Mouse (Mus musculus) c-Kit-positive CD71-positive TER-119-negative erythroid progenitor cells, embryonic 14.5 days (primary cell): ENCODE measurements at regions not wholly inside any gene's neighbourhood (a gene's known extent, or its start where the extent isn't known, plus 50 kb on each side); places are given as distances from the start of the nearest gene placed in this dataset.

ENCODE experiments used
- DNase-seq: peaks from one replicate; pipeline ENCODE4 v3.0.0-alpha.2; 2013; ENCODE audit warnings: low read depth

DNA sequence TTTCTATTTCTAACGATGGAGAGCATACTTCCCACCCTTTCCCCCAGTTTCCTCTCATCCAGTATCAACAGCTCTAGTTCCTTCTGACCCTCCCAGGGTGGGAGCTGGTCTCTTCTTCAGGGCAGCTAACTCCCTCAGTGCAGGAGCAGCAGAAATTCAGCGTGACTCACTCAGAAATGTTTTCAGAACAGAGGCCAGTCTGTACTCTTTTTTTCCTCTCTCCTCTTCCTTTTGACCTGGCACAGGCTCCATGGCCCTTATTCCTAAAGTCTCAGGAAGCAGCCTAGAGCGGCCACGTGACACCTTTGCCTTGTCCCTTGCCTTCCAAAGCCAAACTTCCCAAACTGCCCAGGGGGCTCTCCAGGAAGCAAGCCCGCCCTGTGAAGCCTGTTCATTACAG lies 55.4 kb downstream of the Pja1 start:
- no peak for DNase-seq

DNA sequence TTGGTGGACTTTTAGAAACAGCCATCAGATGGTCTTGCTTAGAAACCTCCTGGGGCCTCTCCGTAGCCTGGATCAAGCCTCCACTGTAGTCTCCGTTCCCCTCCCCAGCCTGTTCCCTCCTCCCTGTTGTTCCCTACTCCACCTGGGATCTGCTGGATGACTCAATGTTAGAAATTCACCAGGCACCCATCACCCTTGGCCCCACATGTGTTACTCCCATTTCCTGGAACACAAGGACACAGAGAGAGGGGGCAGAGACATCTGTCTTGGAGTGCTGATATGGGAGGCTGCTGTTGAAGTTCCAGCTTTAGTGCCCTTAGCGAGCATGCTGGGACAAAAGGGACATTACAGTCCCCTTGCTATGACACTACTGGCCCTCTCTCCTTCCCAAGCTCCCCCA lies 60.1 kb downstream of the Pja1 start:
- no peak for DNase-seq

DNA sequence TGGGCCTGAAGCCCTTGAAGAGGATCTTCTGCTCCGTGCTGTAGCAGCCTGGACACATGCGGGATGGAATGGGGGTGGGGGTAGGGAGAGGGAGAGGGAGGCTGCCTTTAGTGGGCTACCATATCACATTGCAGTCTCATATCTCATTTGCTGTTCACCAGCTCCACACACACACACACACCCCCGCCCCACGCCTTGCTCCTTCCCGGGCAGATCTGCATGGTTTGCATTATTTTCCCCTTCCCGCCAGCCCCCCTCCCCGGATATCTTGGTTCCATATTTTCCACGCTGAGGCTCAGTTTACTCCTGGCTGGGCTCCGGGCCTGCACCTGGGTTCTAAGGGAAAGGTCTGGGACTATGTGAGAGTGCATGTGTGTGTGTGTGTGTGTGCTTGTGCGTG lies 61.2 kb downstream of the Pja1 start:
- DNase-seq = no peak

GRCm38 (mm10) chrX:99409331-99409730 lies 61.7 kb downstream of the Pja1 start:
- no peak for DNase-seq

- no peak for DNase-seq
Observed at GRCm38 (mm10) chrX:99408804-99409203, 62.3 kb downstream of the Pja1 start.

DNA sequence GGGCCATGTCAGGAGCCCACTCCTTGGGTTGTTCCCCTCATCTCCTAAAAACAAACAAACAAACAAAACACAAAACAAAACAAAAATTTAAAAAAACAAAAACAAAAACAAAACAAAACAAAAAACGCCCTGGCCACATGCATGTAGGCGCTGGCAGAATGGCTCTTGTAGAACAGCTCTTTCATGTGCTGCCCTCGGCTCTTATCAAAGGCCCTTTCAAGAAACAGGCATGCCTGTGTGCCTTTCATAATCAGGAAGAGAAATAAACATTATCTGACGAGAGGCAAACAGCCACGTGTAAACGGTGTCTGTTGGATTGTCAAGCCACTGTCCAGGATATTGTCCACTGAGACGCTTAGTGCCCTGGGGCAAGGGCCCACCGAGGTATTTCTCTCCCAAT lies 65.2 kb downstream of the Pja1 start:
- no peak for DNase-seq

DNA sequence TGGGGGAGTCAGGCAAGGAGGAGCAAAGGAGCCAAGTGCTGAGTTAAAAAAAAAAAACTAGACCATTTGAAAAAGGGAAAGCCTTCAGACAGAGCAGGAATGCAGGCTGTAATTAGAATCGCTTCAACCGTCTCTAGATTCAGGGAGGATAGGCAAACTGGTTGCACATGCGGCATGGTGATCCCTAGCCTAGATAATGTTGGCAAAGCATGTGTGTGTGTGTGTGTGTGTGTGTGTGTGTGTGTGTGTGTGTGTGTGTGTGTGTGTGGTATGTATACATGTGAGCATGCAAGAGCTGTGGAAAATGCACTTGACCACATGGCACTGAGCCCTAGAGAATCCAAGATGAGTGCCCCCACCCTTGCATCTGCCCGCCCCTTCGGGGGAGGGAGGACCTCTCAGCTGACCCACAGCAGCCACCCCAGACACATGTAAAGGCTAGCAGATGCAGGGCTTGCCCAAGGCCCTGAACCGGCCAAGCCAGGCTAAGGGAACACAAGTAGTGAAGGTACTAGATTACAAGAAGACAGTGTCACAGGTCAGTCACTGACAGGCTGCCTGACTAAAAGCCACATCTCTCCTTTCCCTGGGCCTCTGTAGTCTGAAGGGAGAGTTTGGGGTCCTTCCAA lies 67.4 kb downstream of the Pja1 start:
- no peak for DNase-seq

- DNase-seq = no peak
Observed at GRCm38 (mm10) chrX:99402841-99403520, 68.1 kb downstream of the Pja1 start.

- DNase-seq = no peak
Observed at GRCm38 (mm10) chrX:99397344-99397743, 73.7 kb downstream of the Pja1 start.

GRCm38 (mm10) chrX:99396180-99396579 lies 74.9 kb downstream of the Pja1 start:
- no peak for DNase-seq

DNA sequence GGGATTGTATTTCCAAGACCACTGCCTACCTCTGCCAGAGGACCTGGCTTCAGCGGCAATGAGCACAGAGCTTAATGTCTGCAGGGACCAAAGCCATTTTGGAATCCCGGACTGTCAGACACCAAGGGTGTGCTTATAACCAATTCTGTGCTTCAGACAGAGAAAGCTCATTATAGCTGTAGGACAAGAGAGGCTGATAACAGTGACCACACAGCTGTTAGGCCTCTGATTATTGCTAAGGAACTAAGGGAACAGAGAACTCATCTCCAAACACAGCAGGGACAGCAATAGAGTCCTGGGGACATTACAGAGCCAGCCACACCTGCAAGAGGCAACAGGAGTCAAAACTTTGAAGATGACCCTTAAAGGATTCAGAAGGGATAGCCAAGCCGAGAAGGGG lies 76.0 kb downstream of the Pja1 start:
- DNase-seq = no peak

GRCm38 (mm10) chrX:99391628-99392027 lies 79.4 kb downstream of the Pja1 start:
- no peak for DNase-seq

- DNase-seq = no peak
Observed at GRCm38 (mm10) chrX:99390462-99390838, 80.6 kb downstream of the Pja1 start.

- DNase-seq = no peak
Observed at GRCm38 (mm10) chrX:99389778-99390461, 81.2 kb downstream of the Pja1 start.

DNA sequence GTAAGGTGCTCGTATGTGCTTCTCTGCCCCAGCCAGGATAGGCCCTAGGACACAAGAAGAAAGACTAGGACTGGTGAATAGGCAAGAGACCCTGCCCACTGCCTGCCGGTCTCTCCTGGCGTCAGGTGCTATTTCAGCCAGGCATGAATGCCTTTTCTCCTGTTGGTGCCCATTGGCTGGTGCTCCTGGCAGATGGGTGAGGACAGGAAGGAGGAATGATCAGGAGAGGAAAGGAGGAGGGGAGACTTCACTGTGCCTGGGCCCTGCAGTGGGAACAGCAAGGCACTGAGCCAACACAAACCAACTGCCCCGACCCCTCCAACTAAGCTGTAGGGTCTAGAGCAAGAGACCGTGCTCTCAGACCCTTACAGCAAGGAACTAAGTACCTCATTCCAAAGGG lies 100.4 kb downstream of the Pja1 start:
- DNase-seq = no peak

DNA sequence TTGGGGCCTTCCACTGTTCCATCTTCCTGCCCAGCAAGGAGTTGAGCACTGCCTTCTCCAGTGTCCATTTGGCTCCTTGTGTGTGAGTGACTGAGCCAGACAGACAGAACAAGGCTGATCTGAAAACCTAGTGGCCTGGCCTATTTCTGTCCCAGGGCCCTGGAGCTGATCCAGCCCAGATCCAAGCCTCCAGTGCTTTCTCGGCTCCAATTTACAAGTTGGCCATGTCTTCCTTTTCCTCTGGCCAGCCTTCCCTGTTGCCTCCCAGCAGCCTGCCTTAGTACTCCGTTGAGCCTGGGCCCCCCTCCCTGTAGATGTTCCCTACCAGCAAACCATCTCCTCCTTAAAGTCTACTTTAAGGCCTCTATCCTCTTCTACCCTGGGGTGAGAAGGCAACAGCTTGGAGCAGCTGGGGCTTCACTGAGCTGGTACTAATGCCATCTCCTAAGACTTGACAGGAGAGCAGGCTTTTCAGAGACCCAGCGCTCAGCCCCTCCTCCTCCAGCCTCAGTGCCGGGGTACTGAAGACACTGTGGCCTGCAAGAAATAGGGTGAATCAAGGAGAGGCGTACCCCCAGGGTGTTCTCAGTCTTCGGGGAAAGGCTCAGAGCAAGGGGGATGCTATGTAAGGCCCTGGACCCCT lies 101.7 kb downstream of the Pja1 start:
- DNase-seq = no peak

GRCm38 (mm10) chrX:99364072-99364471 lies 107.0 kb downstream of the Pja1 start:
- DNase-seq = no peak

GRCm38 (mm10) chrX:99360095-99360890 lies 110.8 kb downstream of the Pja1 start:
- DNase-seq = no peak

- no peak for DNase-seq
Observed at GRCm38 (mm10) chrX:99358784-99359183, 112.3 kb downstream of the Pja1 start.

DNA sequence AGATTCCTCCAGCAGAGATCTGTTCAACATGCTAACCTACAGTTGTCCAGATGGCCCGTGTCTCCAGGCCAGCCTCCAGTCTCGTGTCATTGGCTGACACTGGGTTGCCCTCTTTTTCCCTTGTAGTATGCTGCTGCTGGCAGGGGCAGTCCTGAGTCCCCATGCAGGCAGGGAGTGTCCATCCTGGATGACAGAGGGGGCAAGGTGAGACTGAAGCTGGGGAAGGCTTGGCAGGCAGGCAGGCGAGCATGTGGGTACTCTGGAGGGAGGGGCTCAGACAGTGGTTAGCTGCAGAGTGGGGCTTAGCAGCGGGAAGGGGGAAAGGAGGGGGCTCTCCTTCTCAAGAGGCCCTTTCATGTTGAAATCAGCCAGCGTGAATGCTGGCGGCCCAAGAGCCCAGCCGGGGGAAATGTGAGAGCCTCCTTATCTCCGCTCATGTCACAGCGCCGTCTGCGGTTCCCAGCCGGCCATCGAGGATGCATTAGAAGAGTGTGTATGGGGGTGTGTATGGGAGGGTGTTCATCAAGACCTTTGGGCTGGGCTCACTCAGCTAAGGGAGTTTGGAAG lies 112.9 kb downstream of the Pja1 start:
- DNase-seq = no peak

DNA sequence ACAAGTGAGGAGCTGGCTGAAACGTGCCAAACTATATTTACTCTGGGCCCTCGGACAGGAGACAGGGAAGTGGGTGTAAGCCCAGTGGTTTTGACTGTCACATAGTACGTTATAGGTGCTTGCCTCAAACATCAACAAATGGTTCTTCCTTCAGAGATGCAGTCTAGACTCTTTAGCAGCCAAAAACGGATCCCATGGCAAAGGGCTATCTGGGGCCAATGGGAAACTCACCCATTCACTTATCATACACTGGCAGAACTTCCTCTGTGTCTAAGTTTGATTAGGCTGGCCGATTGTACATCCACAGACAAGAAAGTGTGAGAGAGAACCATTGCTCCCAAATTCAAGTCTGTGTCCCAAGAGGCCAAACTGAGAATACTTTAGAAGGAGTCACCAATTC lies 115.9 kb downstream of the Pja1 start:
- no peak for DNase-seq

- no peak for DNase-seq
Observed at GRCm38 (mm10) chrX:99350233-99350632, 120.8 kb downstream of the Pja1 start.
